Mouse (Mus musculus) midbrain, postnatal 0 days (tissue): ENCODE measurements around the gene Hapln2. TPM values are rescaled to one million over a fixed set of nuclear protein-coding genes. Genes with fewer than 3 reads are reported as not detected.
A peak's percentile ranks its signal among the peaks of the same experiment; 100 is the strongest.

Experiments used
- ATAC-seq: fragments of 200-750 bp; cut with Nextera tagmentation; 2 replicates; pipeline ENCODE4 v1.8.0; 2017; ENCODE audit warnings: moderate number of reproducible peaks, mild to moderate bottlenecking, moderate TSS enrichment, moderate library complexity; ENCODE audit not compliant: low FRiP score
- DNase-seq: peaks from one replicate; pipeline ENCODE4 v3.0.0-alpha.2; 2015; ENCODE audit warnings: low spot score
- H3K27ac ChIP-seq: fragments of 300-500 bp; sonication (generic); 2 replicates; pipeline ENCODE4 v1.5.1; 2014; ENCODE audit warnings: low read depth, mild to moderate bottlenecking, low read length, mixed read lengths
- H3K27me3 ChIP-seq: fragments of 300-500 bp; sonication (generic); 2 replicates; pipeline ENCODE4 v1.6.1; 2014; ENCODE audit warnings: low read length, control low read depth, mixed read lengths; ENCODE audit not compliant: insufficient read depth
- H3K36me3 ChIP-seq: fragments of 300-500 bp; sonication (generic); 2 replicates; pipeline ENCODE4 v1.6.1; 2014; ENCODE audit warnings: low read length, control low read depth, mixed read lengths; ENCODE audit not compliant: insufficient read depth
- H3K4me1 ChIP-seq: fragments of 300-500 bp; sonication (generic); 2 replicates; pipeline ENCODE4 v1.6.1; 2014; ENCODE audit warnings: mild to moderate bottlenecking, control low read depth, antibody characterized with exemption, low read length, mixed read lengths; ENCODE audit not compliant: insufficient read depth
- H3K4me2 ChIP-seq: fragments of 300-500 bp; sonication (generic); 2 replicates; pipeline ENCODE4 v1.6.1; 2014; ENCODE audit warnings: low read depth, mild to moderate bottlenecking, low read length, mixed read lengths; ENCODE audit not compliant: poor library complexity, severe bottlenecking
- H3K4me3 ChIP-seq: fragments of 300-500 bp; sonication (generic); 2 replicates; pipeline ENCODE4 v1.5.1; 2014; ENCODE audit warnings: low read depth, mild to moderate bottlenecking, low read length, moderate library complexity
- H3K9ac ChIP-seq: fragments of 300-500 bp; sonication (generic); replicated peaks from 2 replicates; pipeline ENCODE4 v1.6.1; 2014; ENCODE audit warnings: mild to moderate bottlenecking, low read length, moderate library complexity, mixed read lengths; ENCODE audit not compliant: poor library complexity, severe bottlenecking
- H3K9me3 ChIP-seq: fragments of 300-500 bp; sonication (generic); 2 replicates; pipeline ENCODE4 v1.6.1; 2016; ENCODE audit warnings: low read length, control low read depth
- CTCF ChIP-seq: IDR thresholded peaks from 2 replicates; pipeline ENCODE4 v1.5.1; 2016; ENCODE audit warnings: antibody characterized with exemption, mild to moderate bottlenecking
- WGBS: fragments of 180-500 bp; shearing (Covaris S2); extraction: QIAGEN DNeasy Blood & Tissue Kit; methylation state at CpG from one replicate; pipeline ENCODE4 v1.1.7; 2014; 5-methylcytosine and 5-hydroxymethylcytosine counted together
- polyA plus RNA-seq: library from polyadenylated mRNA; unstranded; fragments of >200 nt; fragmentation: Nextera tagmentation; extraction: Ambion mirVana; gene quantifications from 2 replicates; pipeline ENCODE4 v1.2.1, GENCODE M21; 2015
- total RNA-seq: library from RNA; depleted of rRNA; stranded (reverse); fragments of >200 nt; gene quantifications from 2 replicates; pipeline ENCODE4 v1.2.3, GENCODE M21; 2014; rRNA removed

Gene Hapln2
- total and polyA plus RNA-seq, 2 experiments from 2014 or later, result 0.85 to 3.0 TPM

GRCm38 (mm10) chr3:87972203-87972664 lies 55.1 kb downstream of the Hapln2 start:
- no peak overlapping the region; the same call in 1 of the 2 replicates for H3K9ac ChIP-seq
- H3K4me3 ChIP-seq, result peak overlapping the region; percentile 48
- peaks cover 4% of the 10 kb centered on the region; the same call in 1 of the 2 replicates for H3K36me3 ChIP-seq
- H3K4me1 ChIP-seq, result 0 out of 2 replicates have a peak, but pooled peaks cover 3% of the 10 kb centered on the region
- peak; percentile 48 for ATAC-seq
- H3K27ac ChIP-seq, result no peak overlapping the region
- 0 out of 2 replicates have a peak, but pooled peaks cover 11% of the 10 kb centered on the region for H3K27me3 ChIP-seq
- 11% methylated on average over 8 of the region's 8 CpGs for WGBS
- TF ChIP-seq CTCF, result no peak
- H3K4me2 ChIP-seq, result peak overlapping the region; percentile 92
- DNase-seq, result no peak
- no peaks in the 10 kb centered on the region for H3K9me3 ChIP-seq

Other genes starting within 250 kb of the Hapln2 start
- 1.1 and 2.4 TPM in 2 replicates for gene Ntrk1, start 232.4 kb downstream of the Hapln2 start, total RNA-seq
- 1.7 and 1.8 TPM in 2 replicates for gene Ntrk1, start 232.4 kb downstream of the Hapln2 start, polyA plus RNA-seq
- gene Insrr, start 230.6 kb downstream of the Hapln2 start, total RNA-seq, result 0.16 and 0.42 TPM in 2 replicates
- 0.25 and 0.27 TPM in 2 replicates for gene Insrr, start 230.6 kb downstream of the Hapln2 start, polyA plus RNA-seq
- gene Pear1, start 203.3 kb downstream of the Hapln2 start, total RNA-seq, result 15.6 and 19.0 TPM in 2 replicates
- gene Pear1, start 203.3 kb downstream of the Hapln2 start, polyA plus RNA-seq, result 5.7 and 6.1 TPM in 2 replicates
- gene Sh2d2a, start 180.8 kb downstream of the Hapln2 start, total RNA-seq, result not detected in 2 replicates
- not detected in 2 replicates for gene Sh2d2a, start 180.8 kb downstream of the Hapln2 start, polyA plus RNA-seq
- 92.6 and 94.8 TPM in 2 replicates for gene Prcc, start 142.0 kb downstream of the Hapln2 start, total RNA-seq
- 21.1 and 24.3 TPM in 2 replicates for gene Prcc, start 142.0 kb downstream of the Hapln2 start, polyA plus RNA-seq
- gene Hdgf, start 121.3 kb downstream of the Hapln2 start, total RNA-seq, result 86.5 and 89.7 TPM in 2 replicates
- 135 and 139 TPM in 2 replicates for gene Hdgf, start 121.3 kb downstream of the Hapln2 start, polyA plus RNA-seq
- 41.3 and 41.7 TPM in 2 replicates for gene Mrpl24, start 108.1 kb downstream of the Hapln2 start, total RNA-seq
- gene Mrpl24, start 108.1 kb downstream of the Hapln2 start, polyA plus RNA-seq, result 37.2 and 39.7 TPM in 2 replicates
- gene Isg20l2, start 97.3 kb downstream of the Hapln2 start, total RNA-seq, result 20.5 and 21.0 TPM in 2 replicates
- gene Isg20l2, start 97.3 kb downstream of the Hapln2 start, polyA plus RNA-seq, result 13.6 and 14.7 TPM in 2 replicates
- gene Rrnad1, start 96.9 kb downstream of the Hapln2 start, total RNA-seq, result 27.8 and 28.2 TPM in 2 replicates
- 17.6 and 19.1 TPM in 2 replicates for gene Rrnad1, start 96.9 kb downstream of the Hapln2 start, polyA plus RNA-seq
- gene Crabp2, start 78.9 kb downstream of the Hapln2 start, total RNA-seq, result 19.2 and 27.1 TPM in 2 replicates
- gene Crabp2, start 78.9 kb downstream of the Hapln2 start, polyA plus RNA-seq, result 49.0 and 50.8 TPM in 2 replicates
- gene Nes, start 56.5 kb downstream of the Hapln2 start, total RNA-seq, result 22.4 and 37.1 TPM in 2 replicates
- 8.2 and 8.8 TPM in 2 replicates for gene Nes, start 56.5 kb downstream of the Hapln2 start, polyA plus RNA-seq
- gene Bcan, start 27.4 kb downstream of the Hapln2 start, total RNA-seq, result 248 and 284 TPM in 2 replicates
- 180 and 212 TPM in 2 replicates for gene Bcan, start 27.4 kb downstream of the Hapln2 start, polyA plus RNA-seq
- gene Gpatch4, start 15.5 kb upstream of the Hapln2 start, total RNA-seq, result 7.8 and 18.5 TPM in 2 replicates
- 32.3 and 35.7 TPM in 2 replicates for gene Gpatch4, start 15.5 kb upstream of the Hapln2 start, polyA plus RNA-seq
- 85.2 and 123 TPM in 2 replicates for gene Naxe, start 30.9 kb upstream of the Hapln2 start, total RNA-seq
- 166 and 176 TPM in 2 replicates for gene Naxe, start 30.9 kb upstream of the Hapln2 start, polyA plus RNA-seq
- not detected in 2 replicates for gene Ttc24, start 50.7 kb upstream of the Hapln2 start, total RNA-seq
- gene Ttc24, start 50.7 kb upstream of the Hapln2 start, polyA plus RNA-seq, result not detected in 2 replicates
- 3.1 and 5.4 TPM in 2 replicates for gene Iqgap3, start 54.4 kb upstream of the Hapln2 start, total RNA-seq
- gene Iqgap3, start 54.4 kb upstream of the Hapln2 start, polyA plus RNA-seq, result 1.2 and 1.4 TPM in 2 replicates
- 45.5 and 59.6 TPM in 2 replicates for gene Mef2d, start 114.8 kb upstream of the Hapln2 start, total RNA-seq
- 21.5 and 26.1 TPM in 2 replicates for gene Mef2d, start 114.8 kb upstream of the Hapln2 start, polyA plus RNA-seq
- gene Rhbg, start 227.1 kb upstream of the Hapln2 start, total RNA-seq, result 0.94 and 1.0 TPM in 2 replicates
- gene Rhbg, start 227.1 kb upstream of the Hapln2 start, polyA plus RNA-seq, result 0.21 and 0.41 TPM in 2 replicates